Mouse (Mus musculus) lung, embryonic 14.5 days (tissue): ENCODE measurements around the gene 4933416C03Rik. TPM values are rescaled to one million over a fixed set of nuclear protein-coding genes. Genes with fewer than 3 reads are reported as not detected.

Source experiments
- ATAC-seq: fragments of 200-750 bp; cut with Nextera tagmentation; 2 replicates; pipeline ENCODE4 v1.8.0; 2017; ENCODE audit warnings: mild to moderate bottlenecking, moderate TSS enrichment, moderate library complexity; ENCODE audit not compliant: insufficient read depth
- DNase-seq: peaks from one replicate; pipeline ENCODE4 v3.0.0-alpha.2; 2015
- H3K27ac ChIP-seq: fragments of 300-500 bp; sonication (generic); 2 replicates; pipeline ENCODE4 v1.5.1; 2014; ENCODE audit warnings: low read depth, mild to moderate bottlenecking, moderate library complexity
- H3K27me3 ChIP-seq: fragments of 300-500 bp; sonication (generic); 2 replicates; pipeline ENCODE4 v1.6.1; 2014; ENCODE audit warnings: low read length, control low read depth; ENCODE audit not compliant: insufficient read depth
- H3K36me3 ChIP-seq: fragments of 300-500 bp; sonication (generic); 2 replicates; pipeline ENCODE4 v1.6.1; 2014; ENCODE audit warnings: control low read depth; ENCODE audit not compliant: insufficient read depth
- H3K4me1 ChIP-seq: fragments of 300-500 bp; sonication (generic); 2 replicates; pipeline ENCODE4 v1.6.1; 2014; ENCODE audit warnings: antibody characterized with exemption, control low read depth; ENCODE audit not compliant: insufficient read depth
- H3K4me2 ChIP-seq: fragments of 300-500 bp; sonication (generic); 2 replicates; pipeline ENCODE4 v1.6.1; 2014; ENCODE audit warnings: mild to moderate bottlenecking
- H3K4me3 ChIP-seq: fragments of 300-500 bp; sonication (generic); 2 replicates; pipeline ENCODE4 v1.5.1; 2014; ENCODE audit warnings: low read depth, low read length
- H3K9ac ChIP-seq: fragments of 300-500 bp; sonication (generic); 2 replicates; pipeline ENCODE4 v1.6.1; 2014
- H3K9me3 ChIP-seq: fragments of 300-500 bp; sonication (generic); 2 replicates; pipeline ENCODE4 v1.6.1; 2016; ENCODE audit warnings: low read depth, low read length, control low read depth
- CTCF ChIP-seq: IDR thresholded peaks from 2 replicates; pipeline ENCODE4 v1.5.1; 2016; ENCODE audit warnings: antibody characterized with exemption, low read depth
- WGBS: fragments of 180-500 bp; shearing (Covaris S2); extraction: QIAGEN DNeasy Blood & Tissue Kit; methylation state at CpG from one replicate; pipeline ENCODE4 v1.1.7; 2014; 5-methylcytosine and 5-hydroxymethylcytosine counted together
- polyA plus RNA-seq: library from polyadenylated mRNA; unstranded; fragments of >200 nt; fragmentation: Nextera tagmentation; extraction: Ambion mirVana; gene quantifications from 2 replicates; pipeline ENCODE4 v1.2.1, GENCODE M21; 2014

The 4933416C03Rik gene
- polyA plus RNA-seq = not detected in 2 replicates

GRCm38 (mm10) chr10:116113867-116114474, at the start of gene 4933416C03Rik:
Gene 4933416C03Rik (minus strand): TSS chr10:116113917.
- Histone ChIP-seq H3K9ac (no peak within 1 kb of the TSS), H3K4me2 (no peak within 1 kb of the TSS), H3K4me1 (no peaks in the 10 kb centered on the region), H3K4me3 (no peak within 1 kb of the TSS), H3K27ac (no peak within 1 kb of the TSS), H3K36me3 (no peaks in the 10 kb centered on the region), H3K27me3 (no peaks in the 10 kb centered on the region), H3K9me3 (no peaks in the 10 kb centered on the region)
- no peak for TF ChIP-seq CTCF
- 94% methylated on average over 39 of the region's 39 CpGs for WGBS
- DNase-seq = no peak
- ATAC-seq = no peak

- no peaks in the 10 kb centered on the region for H3K27me3 ChIP-seq
- H3K4me1 ChIP-seq = no peaks in the 10 kb centered on the region
- TF ChIP-seq CTCF = no peak
- no peaks in the 10 kb centered on the region for H3K9me3 ChIP-seq
- H3K27ac ChIP-seq = no peak overlapping the region
- H3K36me3 ChIP-seq = no peaks in the 10 kb centered on the region
- H3K9ac ChIP-seq = no peak overlapping the region
- H3K4me2 ChIP-seq = no peak overlapping the region
- no peak for ATAC-seq
- no peak for DNase-seq
- no peak overlapping the region for H3K4me3 ChIP-seq
- WGBS = 73% methylated on average over 11 of the region's 12 CpGs
These were observed 48.6 kb upstream of the 4933416C03Rik start for GRCm38 (mm10) chr10:116162338-116162737.

- Histone ChIP-seq H3K27ac (no peak overlapping the region), H3K27me3 (no peaks in the 10 kb centered on the region), H3K9ac (no peak overlapping the region), H3K4me2 (no peak overlapping the region), H3K4me3 (no peak overlapping the region), H3K9me3 (no peaks in the 10 kb centered on the region), H3K4me1 (no peaks in the 10 kb centered on the region), H3K36me3 (no peaks in the 10 kb centered on the region)
- TF ChIP-seq CTCF = no peak
- DNase-seq (no peak), ATAC-seq (no peak)
- 77% methylated on average over 1 of the region's 1 CpGs for WGBS
These were observed 43.0 kb upstream of the 4933416C03Rik start for GRCm38 (mm10) chr10:116156699-116157098.

- Histone ChIP-seq H3K27ac (no peak overlapping the region), H3K36me3 (no peaks in the 10 kb centered on the region), H3K9me3 (no peaks in the 10 kb centered on the region), H3K27me3 (no peaks in the 10 kb centered on the region), H3K9ac (no peak overlapping the region), H3K4me2 (no peak overlapping the region), H3K4me1 (no peaks in the 10 kb centered on the region), H3K4me3 (no peak overlapping the region)
- DNase-seq (no peak), ATAC-seq (no peak)
- WGBS = 82% methylated on average over 5 of the region's 5 CpGs
- TF ChIP-seq CTCF = no peak
These were observed 41.0 kb upstream of the 4933416C03Rik start for GRCm38 (mm10) chr10:116154707-116155106.

- Histone ChIP-seq H3K4me2 (no peak overlapping the region), H3K36me3 (no peaks in the 10 kb centered on the region), H3K27me3 (no peaks in the 10 kb centered on the region), H3K9ac (no peak overlapping the region), H3K4me1 (no peaks in the 10 kb centered on the region), H3K9me3 (no peaks in the 10 kb centered on the region), H3K27ac (no peak overlapping the region), H3K4me3 (no peak overlapping the region)
- ATAC-seq (no peak), DNase-seq (no peak)
- TF ChIP-seq CTCF = no peak
- 66% methylated on average over 9 of the region's 9 CpGs for WGBS
These were observed 32.4 kb upstream of the 4933416C03Rik start for GRCm38 (mm10) chr10:116146091-116146490.

- H3K36me3 ChIP-seq = no peaks in the 10 kb centered on the region
- no peak overlapping the region for H3K4me2 ChIP-seq
- H3K4me3 ChIP-seq = no peak overlapping the region
- no peaks in the 10 kb centered on the region for H3K4me1 ChIP-seq
- H3K27ac ChIP-seq = no peak overlapping the region
- H3K9ac ChIP-seq = no peak overlapping the region
- TF ChIP-seq CTCF = no peak
- WGBS = 87% methylated on average over 10 of the region's 10 CpGs
- DNase-seq (no peak), ATAC-seq (no peak)
- H3K9me3 ChIP-seq = no peaks in the 10 kb centered on the region
- no peaks in the 10 kb centered on the region for H3K27me3 ChIP-seq
These were observed 30.0 kb upstream of the 4933416C03Rik start for GRCm38 (mm10) chr10:116143684-116144083.

GRCm38 (mm10) chr10:116140226-116140625, 26.5 kb upstream of the 4933416C03Rik start:
- no peaks in the 10 kb centered on the region for H3K27me3 ChIP-seq
- H3K4me1 ChIP-seq = no peaks in the 10 kb centered on the region
- 83% methylated on average over 8 of the region's 8 CpGs for WGBS
- H3K4me2 ChIP-seq = no peak overlapping the region
- no peaks in the 10 kb centered on the region for H3K9me3 ChIP-seq
- no peak overlapping the region for H3K4me3 ChIP-seq
- DNase-seq (no peak), ATAC-seq (no peak)
- no peak for TF ChIP-seq CTCF
- no peak overlapping the region for H3K27ac ChIP-seq
- no peaks in the 10 kb centered on the region for H3K36me3 ChIP-seq
- no peak overlapping the region for H3K9ac ChIP-seq

- no peak for TF ChIP-seq CTCF
- WGBS = 70% methylated on average over 2 of the region's 2 CpGs
- Histone ChIP-seq H3K27me3 (no peaks in the 10 kb centered on the region), H3K36me3 (no peaks in the 10 kb centered on the region), H3K27ac (no peak overlapping the region), H3K4me1 (no peaks in the 10 kb centered on the region), H3K4me3 (no peak overlapping the region), H3K9me3 (no peaks in the 10 kb centered on the region), H3K9ac (no peak overlapping the region), H3K4me2 (no peak overlapping the region)
- ATAC-seq = no peak
- no peak for DNase-seq
These were observed 21.5 kb upstream of the 4933416C03Rik start for GRCm38 (mm10) chr10:116135187-116135586.
